Mouse (Mus musculus) liver, adult 2 months (tissue): ENCODE results near the gene BC030499. TPM values are rescaled to one million over a fixed set of nuclear protein-coding genes. Genes with fewer than 3 reads are reported as not detected.

Experiments
- DNase-seq: peaks from one replicate; pipeline ENCODE4 v3.0.0-alpha.2; 2011; ENCODE audit warnings: low read depth, low spot score; ENCODE audit errors: extremely low read depth
- H3K27ac ChIP-seq: fragments of 200-500 bp; replicated peaks from 2 replicates; pipeline ENCODE4 v1.5.1; 2012; ENCODE audit warnings: low read depth, mild to moderate bottlenecking, control low read depth, inconsistent platforms, low read length; ENCODE audit not compliant: insufficient read depth
- H3K27me3 ChIP-seq: fragments of 200-500 bp; 2 replicates; pipeline ENCODE4 v1.6.1; 2012; ENCODE audit warnings: mild to moderate bottlenecking, moderate library complexity, low read length, inconsistent platforms; ENCODE audit not compliant: control insufficient read depth, insufficient read depth
- H3K36me3 ChIP-seq: fragments of 200-500 bp; 2 replicates; pipeline ENCODE4 v1.6.1; 2012; ENCODE audit warnings: low read length, inconsistent platforms; ENCODE audit not compliant: control insufficient read depth, insufficient read depth
- H3K4me1 ChIP-seq: fragments of 200-500 bp; 2 replicates; pipeline ENCODE4 v1.6.1; 2011; ENCODE audit warnings: low read length; ENCODE audit not compliant: control insufficient read depth, insufficient read depth
- H3K4me3 ChIP-seq: fragments of 200-500 bp; 2 replicates; pipeline ENCODE4 v1.5.1; 2011; ENCODE audit warnings: low read depth, mild to moderate bottlenecking, control low read depth, low read length, moderate library complexity; ENCODE audit not compliant: insufficient read depth
- H3K79me2 ChIP-seq: fragments of 200-500 bp; 2 replicates; pipeline ENCODE4 v1.6.1; 2012; ENCODE audit warnings: inconsistent platforms, mild to moderate bottlenecking, low read length, moderate library complexity; ENCODE audit not compliant: control insufficient read depth, insufficient read depth
- H3K9ac ChIP-seq: fragments of 200-500 bp; 2 replicates; pipeline ENCODE4 v1.6.1; 2012; ENCODE audit warnings: low read depth, mild to moderate bottlenecking, control low read depth, inconsistent platforms, low read length
- CTCF ChIP-seq: fragments of 200-500 bp; IDR thresholded peaks from 2 replicates; pipeline ENCODE4 v1.5.1; 2011; ENCODE audit warnings: low read depth, low read length, control low read depth
- POLR2A ChIP-seq: fragments of 200-500 bp; IDR thresholded peaks from 2 replicates; pipeline ENCODE4 v1.6.1; 2011; ENCODE audit warnings: low read length, control low read depth; ENCODE audit not compliant: insufficient read depth; ENCODE audit errors: extremely low read depth
- WGBS: fragments of 180-500 bp; shearing (Covaris S2); methylation state at CpG from one replicate; pipeline ENCODE4 v1.1.7; 2018; 5-methylcytosine and 5-hydroxymethylcytosine counted together
- polyA plus RNA-seq: library from polyadenylated mRNA; depleted of rRNA; stranded (reverse); fragments of >200 nt; gene quantifications from 2 replicates; pipeline ENCODE4 v1.2.3, GENCODE M21; 2012
- total RNA-seq: library from RNA; depleted of rRNA; stranded (reverse); fragments of >200 nt; gene quantifications from 2 replicates; pipeline ENCODE4 v1.2.3, GENCODE M21; 2014

BC030499 gene
- total and polyA plus RNA-seq, 2 experiments: 0.13 to 0.18 TPM

GRCm38 (mm10) chr11:78247727-78248140 lies 42.9 kb upstream of the BC030499 start:
- H3K9ac ChIP-seq: no peak overlapping the region
- TF ChIP-seq POLR2A (no peak), CTCF (no peak)
- H3K4me1 ChIP-seq: peaks cover 14% of the 10 kb centered on the region
- H3K27ac ChIP-seq: no peak overlapping the region
- H3K79me2 ChIP-seq: peaks cover 25% of the 10 kb centered on the region; the same call in 1 of the 2 replicates
- H3K4me3 ChIP-seq: no peak overlapping the region
- H3K27me3 ChIP-seq: no peaks in the 10 kb centered on the region
- 74% methylated on average over 4 of the region's 4 CpGs for WGBS
- peaks cover 7% of the 10 kb centered on the region for H3K36me3 ChIP-seq
- DNase-seq: no peak

- no peaks in the 10 kb centered on the region for H3K4me1 ChIP-seq
- no peak overlapping the region for H3K27ac ChIP-seq
- H3K36me3 ChIP-seq: peaks cover 14% of the 10 kb centered on the region; the same call in 1 of the 2 replicates
- 100% methylated on average over 1 of the region's 1 CpGs for WGBS
- DNase-seq: peak; percentile 9
- H3K27me3 ChIP-seq: no peaks in the 10 kb centered on the region
- no peak overlapping the region for H3K4me3 ChIP-seq
- no peaks in the 10 kb centered on the region for H3K79me2 ChIP-seq
- TF ChIP-seq POLR2A (no peak), CTCF (no peak)
- H3K9ac ChIP-seq: no peak overlapping the region
Measured at GRCm38 (mm10) chr11:78256618-78257017, 34.0 kb upstream of the BC030499 start.

- peak overlapping the region; percentile 40; the same call in 1 of the 2 replicates for H3K4me3 ChIP-seq
- WGBS: 89% methylated on average over 2 of the region's 2 CpGs
- no peak for TF ChIP-seq CTCF
- TF ChIP-seq POLR2A: no peak
- peaks cover 20% of the 10 kb centered on the region for H3K36me3 ChIP-seq
- H3K9ac ChIP-seq: peak overlapping the region; percentile 47; the same call in 1 of the 2 replicates
- H3K27me3 ChIP-seq: no peaks in the 10 kb centered on the region
- H3K79me2 ChIP-seq: peaks cover 5% of the 10 kb centered on the region; the same call in 1 of the 2 replicates
- DNase-seq: no peak
- no peaks in the 10 kb centered on the region for H3K4me1 ChIP-seq
- no peak overlapping the region for H3K27ac ChIP-seq
Measured at GRCm38 (mm10) chr11:78260489-78261258, 30.0 kb upstream of the BC030499 start.

- peak; percentile 77 for DNase-seq
- no peaks in the 10 kb centered on the region for H3K27me3 ChIP-seq
- peak within 1 kb of the TSS; percentile 53 for H3K27ac ChIP-seq
- H3K4me1 ChIP-seq: no peaks in the 10 kb centered on the region
- TF ChIP-seq CTCF (no peak), POLR2A (peak; percentile 74; the same call in 1 of the 2 replicates)
- H3K4me3 ChIP-seq: peak within 1 kb of the TSS; percentile 85
- H3K36me3 ChIP-seq: peaks cover 28% of the 10 kb centered on the region
- H3K79me2 ChIP-seq: peaks cover 7% of the 10 kb centered on the region; the same call in 1 of the 2 replicates
- under 1% methylated on average over 101 of the region's 115 CpGs for WGBS
- peak within 1 kb of the TSS; percentile 84 for H3K9ac ChIP-seq
Measured at GRCm38 (mm10) chr11:78261380-78262352, 29.0 kb upstream of the BC030499 start, which contains the start of gene 2610507B11Rik. TSS of gene 2610507B11Rik (plus strand) at chr11:78261752.

GRCm38 (mm10) chr11:78262550-78262949 lies 28.1 kb upstream of the BC030499 start:
- WGBS: 9% methylated on average over 8 of the region's 8 CpGs
- H3K79me2 ChIP-seq: peaks cover 7% of the 10 kb centered on the region; the same call in 1 of the 2 replicates
- H3K4me3 ChIP-seq: peak overlapping the region; percentile 7; the same call in 1 of the 2 replicates
- no peak overlapping the region for H3K27ac ChIP-seq
- no peaks in the 10 kb centered on the region for H3K27me3 ChIP-seq
- DNase-seq: peak; percentile 43
- peaks cover 35% of the 10 kb centered on the region for H3K36me3 ChIP-seq
- TF ChIP-seq CTCF (peak; percentile 75), POLR2A (no peak)
- H3K9ac ChIP-seq: no peak overlapping the region
- H3K4me1 ChIP-seq: no peaks in the 10 kb centered on the region
